Mouse (Mus musculus): ENCODE measurements around the gene Lyrm1. TPM values are rescaled to one million over a fixed set of nuclear protein-coding genes. Genes with fewer than 3 reads are reported as not detected.

Lyrm1 gene
- polyA plus RNA-seq, 1 experiment from 2014 or later, result 20.1 TPM

- ATAC-seq (ENCODE audit: low read depth), result no peak
- Histone ChIP-seq H3K9ac (no peak overlapping the region), H3K4me2 (no peak overlapping the region), H3K4me3 (no peak overlapping the region), H3K4me1 (replicated peaks) (peaks cover 35% of the 10 kb centered on the region), H3K27me3 (no peaks in the 10 kb centered on the region), H3K36me3 (no peaks in the 10 kb centered on the region), H3K27ac (replicated peaks) (no peak overlapping the region), H3K9me3 (no peaks in the 10 kb centered on the region)
- 94% methylated on average over 4 of the region's 4 CpGs for WGBS
Observed at GRCm38 (mm10) chr7:119892742-119893141, 2.9 kb upstream of the Lyrm1 start.

GRCm38 (mm10) chr7:119894818-119895544 lies 680 bp upstream of the Lyrm1 start:
- Histone ChIP-seq H3K27me3 (no peaks in the 10 kb centered on the region), H3K36me3 (no peaks in the 10 kb centered on the region), H3K9me3 (no peaks in the 10 kb centered on the region), H3K4me2 (peak overlapping the region; percentile 73), H3K9ac (peak overlapping the region; percentile 96), H3K4me3 (peak overlapping the region; percentile 72), H3K4me1 (replicated peaks) (peaks cover 41% of the 10 kb centered on the region), H3K27ac (replicated peaks) (peak overlapping the region; percentile 97)
- WGBS, result 2% methylated on average over 15 of the region's 15 CpGs
- peak; percentile 76 for ATAC-seq (ENCODE audit: low read depth)

GRCm38 (mm10) chr7:119897521-119898109 lies 2.0 kb downstream of the Lyrm1 start:
- Histone ChIP-seq H3K4me2 (no peak overlapping the region), H3K9ac (no peak overlapping the region), H3K9me3 (no peaks in the 10 kb centered on the region), H3K4me3 (no peak overlapping the region), H3K27ac (replicated peaks) (0 out of 2 replicates have a peak overlapping the region, but pooled peaks have one; percentile 18), H3K4me1 (replicated peaks) (peaks cover 41% of the 10 kb centered on the region), H3K36me3 (no peaks in the 10 kb centered on the region), H3K27me3 (no peaks in the 10 kb centered on the region)
- WGBS, result 94% methylated on average over 8 of the region's 8 CpGs
- no peak for ATAC-seq (ENCODE audit: low read depth)

- 53% methylated on average over 1 of the region's 1 CpGs for WGBS
- no peaks in the 10 kb centered on the region for H3K9me3 ChIP-seq
- no peak for ATAC-seq (ENCODE audit: low read depth)
- no peaks in the 10 kb centered on the region for H3K27me3 ChIP-seq
- no peak overlapping the region for H3K9ac ChIP-seq
- peaks cover 37% of the 10 kb centered on the region for H3K4me1 ChIP-seq (replicated peaks)
- no peak overlapping the region for H3K27ac ChIP-seq (replicated peaks)
- no peaks in the 10 kb centered on the region for H3K36me3 ChIP-seq
- no peak overlapping the region for H3K4me3 ChIP-seq
- H3K4me2 ChIP-seq, result no peak overlapping the region
Observed at GRCm38 (mm10) chr7:119898247-119898856, 2.7 kb downstream of the Lyrm1 start.

DNA sequence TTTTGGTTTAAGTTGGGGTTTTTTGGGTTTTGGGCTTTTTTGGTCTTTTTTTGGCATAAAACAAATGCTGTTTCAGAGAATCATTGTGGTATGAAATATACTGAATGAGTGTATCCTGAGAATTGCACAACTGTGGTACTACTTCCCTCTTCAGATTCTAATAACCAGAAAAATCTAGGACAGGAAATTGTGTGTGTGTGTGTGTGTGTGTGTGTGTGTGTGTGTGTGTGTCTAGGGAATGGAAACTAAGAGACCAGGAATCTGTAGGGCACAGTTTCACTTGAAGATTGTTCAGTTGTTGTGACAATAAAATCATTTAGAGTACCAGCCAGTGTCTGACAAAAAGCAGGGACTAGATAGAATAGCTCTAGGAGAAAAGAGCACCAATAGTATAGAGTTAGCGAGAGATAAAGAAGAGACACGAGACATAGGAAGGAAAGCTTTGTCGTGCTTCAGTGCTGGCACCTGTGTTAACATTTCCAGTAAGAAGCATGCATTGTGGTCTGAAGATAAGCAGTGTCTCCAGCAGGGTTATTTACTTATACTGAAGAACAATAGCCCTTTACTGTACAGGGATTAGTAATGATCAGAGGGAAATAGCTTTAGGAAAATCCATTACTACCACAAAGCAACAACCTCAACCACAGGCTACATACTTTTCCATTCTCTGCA lies 3.9 kb downstream of the Lyrm1 start:
- no peaks in the 10 kb centered on the region for H3K27me3 ChIP-seq
- WGBS, result 68% methylated on average over 3 of the region's 3 CpGs
- no peak overlapping the region for H3K9ac ChIP-seq
- H3K4me1 ChIP-seq (replicated peaks), result peaks cover 25% of the 10 kb centered on the region
- H3K36me3 ChIP-seq, result no peaks in the 10 kb centered on the region
- H3K4me2 ChIP-seq, result no peak overlapping the region
- no peak for ATAC-seq (ENCODE audit: low read depth)
- H3K27ac ChIP-seq (replicated peaks), result no peak overlapping the region
- H3K9me3 ChIP-seq, result no peaks in the 10 kb centered on the region
- H3K4me3 ChIP-seq, result no peak overlapping the region

DNA sequence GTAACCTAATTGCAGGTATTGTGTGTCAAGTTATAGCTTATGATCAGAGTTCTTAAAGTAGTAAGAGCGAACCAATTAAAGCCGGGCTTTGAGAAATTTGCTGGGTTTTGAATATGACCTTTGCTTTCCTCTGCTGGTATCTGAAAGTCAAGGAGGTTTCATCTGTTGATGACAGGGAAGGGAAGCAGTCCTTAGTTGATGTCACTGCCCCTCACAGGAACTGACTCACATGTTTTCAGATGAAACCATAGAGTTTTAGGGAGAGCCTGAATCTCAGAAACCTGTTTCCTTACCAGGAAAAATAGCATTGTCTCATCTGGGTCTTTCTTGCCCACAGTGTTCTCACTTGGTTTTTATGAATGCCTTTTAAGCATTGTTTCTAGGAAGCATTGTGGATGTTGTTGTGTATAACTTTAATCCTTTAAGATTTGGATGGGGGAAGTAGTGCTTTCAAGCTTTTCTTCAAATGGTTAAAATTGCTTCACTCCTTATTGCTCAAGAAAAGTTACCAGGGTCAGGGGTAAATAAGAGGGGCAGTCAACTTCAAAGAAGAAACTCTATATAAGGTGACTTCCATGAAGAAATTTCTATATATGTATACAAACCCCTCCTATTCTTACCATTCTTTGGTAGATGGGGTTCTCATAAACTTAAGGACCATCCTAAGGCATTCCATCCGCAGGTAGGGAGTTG lies 11.0 kb downstream of the Lyrm1 start:
- no peaks in the 10 kb centered on the region for H3K4me1 ChIP-seq (replicated peaks)
- no peak overlapping the region for H3K27ac ChIP-seq (replicated peaks)
- no peak for ATAC-seq (ENCODE audit: low read depth)
- 92% methylated on average over 3 of the region's 3 CpGs for WGBS
- H3K4me2 ChIP-seq, result no peak overlapping the region
- no peaks in the 10 kb centered on the region for H3K9me3 ChIP-seq
- no peaks in the 10 kb centered on the region for H3K27me3 ChIP-seq
- H3K36me3 ChIP-seq, result no peaks in the 10 kb centered on the region
- H3K4me3 ChIP-seq, result no peak overlapping the region
- no peak overlapping the region for H3K9ac ChIP-seq

- WGBS, result 82% methylated on average over 3 of the region's 3 CpGs
- ATAC-seq (ENCODE audit: low read depth), result no peak
Observed at GRCm38 (mm10) chr7:119911727-119912126, 16.1 kb downstream of the Lyrm1 start.

GRCm38 (mm10) chr7:119920457-119920856 lies 24.8 kb downstream of the Lyrm1 start:
- no peaks in the 10 kb centered on the region for H3K4me1 ChIP-seq (replicated peaks)
- 59% methylated on average over 2 of the region's 2 CpGs for WGBS
- H3K9ac ChIP-seq, result no peak overlapping the region
- no peak for ATAC-seq (ENCODE audit: low read depth)
- H3K27ac ChIP-seq (replicated peaks), result no peak overlapping the region
- H3K4me3 ChIP-seq, result no peak overlapping the region
- no peaks in the 10 kb centered on the region for H3K27me3 ChIP-seq
- no peaks in the 10 kb centered on the region for H3K9me3 ChIP-seq
- H3K36me3 ChIP-seq, result no peaks in the 10 kb centered on the region
- no peak overlapping the region for H3K4me2 ChIP-seq

More at GRCm38 (mm10) chr7:119911727-119912126, 16.1 kb downstream of the Lyrm1 start:
- Histone ChIP-seq H3K9ac (no peak overlapping the region), H3K27me3 (no peaks in the 10 kb centered on the region), H3K27ac (replicated peaks) (no peak overlapping the region), H3K4me2 (no peak overlapping the region), H3K36me3 (no peaks in the 10 kb centered on the region), H3K4me3 (no peak overlapping the region), H3K9me3 (no peaks in the 10 kb centered on the region), H3K4me1 (replicated peaks) (no peaks in the 10 kb centered on the region)

- Histone ChIP-seq H3K9me3 (no peaks in the 10 kb centered on the region), H3K4me3 (no peak overlapping the region), H3K36me3 (no peaks in the 10 kb centered on the region), H3K9ac (no peak overlapping the region), H3K27me3 (no peaks in the 10 kb centered on the region), H3K4me1 (replicated peaks) (no peaks in the 10 kb centered on the region), H3K27ac (replicated peaks) (no peak overlapping the region), H3K4me2 (no peak overlapping the region)
- 82% methylated on average over 4 of the region's 4 CpGs for WGBS
- no peak for ATAC-seq (ENCODE audit: low read depth)
Observed at GRCm38 (mm10) chr7:119921054-119921453, 25.4 kb downstream of the Lyrm1 start.

GRCm38 (mm10) chr7:119928783-119929440 lies 33.3 kb downstream of the Lyrm1 start:
- H3K4me3 ChIP-seq, result no peak overlapping the region
- H3K4me2 ChIP-seq, result no peak overlapping the region
- H3K4me1 ChIP-seq (replicated peaks), result no peaks in the 10 kb centered on the region
- no peak for ATAC-seq (ENCODE audit: low read depth)
- H3K9me3 ChIP-seq, result no peaks in the 10 kb centered on the region
- H3K9ac ChIP-seq, result no peak overlapping the region
- no peak overlapping the region for H3K27ac ChIP-seq (replicated peaks)
- H3K27me3 ChIP-seq, result no peaks in the 10 kb centered on the region
- 64% methylated on average over 2 of the region's 2 CpGs for WGBS
- H3K36me3 ChIP-seq, result no peaks in the 10 kb centered on the region

- Histone ChIP-seq H3K36me3 (no peaks in the 10 kb centered on the region), H3K9me3 (no peaks in the 10 kb centered on the region), H3K27ac (replicated peaks) (no peak overlapping the region), H3K4me2 (no peak overlapping the region), H3K4me1 (replicated peaks) (no peaks in the 10 kb centered on the region), H3K27me3 (no peaks in the 10 kb centered on the region), H3K9ac (no peak overlapping the region), H3K4me3 (no peak overlapping the region)
- ATAC-seq (ENCODE audit: low read depth), result no peak
Observed at GRCm38 (mm10) chr7:119936321-119936720, 40.7 kb downstream of the Lyrm1 start.

All from neural tube, embryonic 13.5 days (tissue).